Mouse (Mus musculus): ENCODE measurements around the gene Gria4.

GRCm38 (mm10) chr9:4639192-4639900 is 156.7 kb downstream of the Gria4 start:
- TF ChIP-seq CTCF (IDR thresholded peaks at IDR 0.05; ENCODE audit: low read depth) (no peak), EP300 (IDR thresholded peaks at IDR 0.05; ENCODE audit: low read depth) (no peak)

Data from liver, embryonic 14.5 days (tissue).